Mouse (Mus musculus): Measurements from ENCODE around the gene Map1lc3b. TPM values are rescaled to one million over a fixed set of nuclear protein-coding genes. Genes with fewer than 3 reads are reported as not detected.
A peak's percentile ranks its signal among the peaks of the same experiment; 100 is the strongest.

The Map1lc3b gene
- total RNA-seq, 2 experiments from 2014 or later: 132 to 152 TPM

GRCm38 (mm10) chr8:121609251-121609650 lies 19.1 kb downstream of the Map1lc3b start:
- DNase-seq: no peak

- DNase-seq: no peak
Observed at GRCm38 (mm10) chr8:121609916-121610315, 19.8 kb downstream of the Map1lc3b start.

- DNase-seq: no peak
Observed at GRCm38 (mm10) chr8:121613419-121613818, 23.3 kb downstream of the Map1lc3b start.

- peak; percentile 70 for DNase-seq
Observed at GRCm38 (mm10) chr8:121619401-121619995, 29.3 kb downstream of the Map1lc3b start.

GRCm38 (mm10) chr8:121620801-121621516 lies 30.8 kb downstream of the Map1lc3b start:
- peak; percentile 65 for DNase-seq

GRCm38 (mm10) chr8:121621879-121622278 lies 31.7 kb downstream of the Map1lc3b start:
- no peak for DNase-seq

GRCm38 (mm10) chr8:121623043-121623442 lies 32.9 kb downstream of the Map1lc3b start:
- no peak for DNase-seq

GRCm38 (mm10) chr8:121628681-121629080 lies 38.5 kb downstream of the Map1lc3b start:
- DNase-seq: no peak

GRCm38 (mm10) chr8:121631645-121632071 lies 41.5 kb downstream of the Map1lc3b start:
- DNase-seq: peak; percentile 59

GRCm38 (mm10) chr8:121632401-121632800 lies 42.2 kb downstream of the Map1lc3b start:
- DNase-seq: no peak

GRCm38 (mm10) chr8:121635534-121635933 lies 45.4 kb downstream of the Map1lc3b start:
- peak; percentile 32 for DNase-seq

- no peak for DNase-seq
Observed at GRCm38 (mm10) chr8:121636180-121636579, 46.0 kb downstream of the Map1lc3b start.

- no peak for DNase-seq
Observed at GRCm38 (mm10) chr8:121642804-121643203, 52.6 kb downstream of the Map1lc3b start.

GRCm38 (mm10) chr8:121643384-121643783 lies 53.2 kb downstream of the Map1lc3b start:
- DNase-seq: no peak

GRCm38 (mm10) chr8:121647511-121648215 lies 57.5 kb downstream of the Map1lc3b start:
- DNase-seq: no peak

Other genes with a start within 250 kb of the Map1lc3b start
- gene 1700018B08Rik, start 46.0 kb upstream of the Map1lc3b start, total RNA-seq (2021): not detected
- 10 to 100 TPM; 33.6 to 43.8 TPM for gene Fbxo31, start 11.6 kb upstream of the Map1lc3b start, total RNA-seq (2021)
- 10 to 100 TPM; 38.0 to 47.6 TPM for gene Zcchc14, start 62.5 kb downstream of the Map1lc3b start, total RNA-seq (2021)
- 1 to 10 TPM; 2.7 to 4.6 TPM for gene Jph3, start 139.3 kb downstream of the Map1lc3b start, total RNA-seq (2021)
- 10 to 100 TPM; 18.0 to 20.4 TPM for gene Klhdc4, start 239.2 kb downstream of the Map1lc3b start, total RNA-seq (2021)